Mouse (Mus musculus): ENCODE measurements around the gene Gm21987. TPM values are rescaled to one million over a fixed set of nuclear protein-coding genes. Genes with fewer than 3 reads are reported as not detected.

Gene Gm21987
- polyA plus RNA-seq, 1 experiment from 2014 or later, result not detected

DNA sequence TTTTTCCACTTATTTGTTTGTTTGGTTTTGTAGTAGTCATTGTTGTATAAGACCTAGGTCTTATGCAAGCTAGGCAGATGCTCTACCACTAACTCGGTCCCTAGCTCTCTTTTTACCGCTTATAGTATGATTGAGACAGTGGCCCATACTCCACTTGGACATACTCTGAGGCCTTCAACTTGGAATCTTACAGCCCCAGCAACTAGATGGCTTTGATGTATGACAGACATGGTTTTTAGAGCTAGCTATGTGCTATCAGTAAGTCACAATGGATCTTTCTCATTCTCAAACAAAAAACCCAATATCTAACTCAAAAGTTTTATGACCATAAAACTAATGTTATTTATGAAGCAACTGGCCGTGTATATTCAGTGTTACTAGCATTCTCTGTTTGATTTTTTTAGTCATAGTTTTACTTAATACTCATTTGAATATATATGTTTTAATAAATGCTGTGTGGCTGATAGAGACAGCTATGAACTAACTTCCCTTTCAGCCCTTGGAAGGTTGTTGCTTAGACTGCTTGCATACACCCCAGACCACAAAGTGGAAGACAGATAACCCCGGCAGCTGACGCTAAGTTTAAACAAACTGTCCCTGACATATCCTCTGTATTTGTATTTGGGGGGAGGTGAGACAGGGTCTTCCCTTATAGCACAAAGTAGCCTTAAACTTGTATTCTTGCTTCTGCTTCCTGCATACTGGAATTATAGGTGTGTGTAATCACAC, 7.5 kb downstream of the Gm21987 start:
- no peaks in the 10 kb centered on the region for H3K4me1 ChIP-seq (replicated peaks; ENCODE audit: control insufficient read depth, insufficient read depth, low read length)

DNA sequence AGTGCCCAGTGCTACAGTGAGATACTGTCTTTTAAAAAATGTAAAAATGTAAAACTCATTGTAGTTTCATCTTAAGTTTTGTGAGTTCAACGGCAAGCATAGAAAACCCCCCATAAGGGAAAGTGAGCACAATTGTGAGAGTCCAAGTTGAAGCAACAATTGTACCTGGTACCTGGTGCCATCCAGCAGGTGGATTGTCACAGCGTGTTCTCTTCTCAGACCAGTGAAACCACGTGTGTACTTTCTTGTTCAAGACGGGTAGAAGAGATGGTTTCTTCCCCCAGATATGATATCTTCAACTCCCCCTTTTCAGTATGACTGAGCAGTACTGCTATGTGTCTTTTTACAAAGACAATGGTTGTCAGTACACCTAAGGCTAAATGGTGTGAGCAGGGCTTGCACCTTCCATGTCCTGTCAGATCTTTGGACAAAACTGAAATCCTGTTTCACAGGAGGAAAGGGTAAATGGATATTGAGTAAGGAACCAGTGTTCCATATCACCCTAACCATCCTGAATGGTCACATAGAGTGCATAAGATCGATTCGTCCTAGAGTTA, 11.5 kb downstream of the Gm21987 start:
- H3K36me3 ChIP-seq (replicated peaks; ENCODE audit: control insufficient read depth, insufficient read depth), result 0 out of 2 replicates have a peak, but pooled peaks cover 15% of the 10 kb centered on the region
- no peak overlapping the region for H3K4me2 ChIP-seq (replicated peaks)
- H3K9me3 ChIP-seq (ENCODE audit: control insufficient read depth, low read length), result no peaks in the 10 kb centered on the region
- no peaks in the 10 kb centered on the region for H3K27me3 ChIP-seq (ENCODE audit: control insufficient read depth, insufficient read depth, low read length)
- H3K4me1 ChIP-seq (replicated peaks; ENCODE audit: control insufficient read depth, insufficient read depth, low read length), result no peaks in the 10 kb centered on the region
- 88% methylated on average over 6 of the region's 6 CpGs for WGBS
- no peak overlapping the region for H3K4me3 ChIP-seq (replicated peaks; ENCODE audit: low read length)
- no peak overlapping the region for H3K27ac ChIP-seq
- no peak for DNase-seq (ENCODE audit: low spot score)
- H3K9ac ChIP-seq, result no peak overlapping the region
- no peak for ATAC-seq (ENCODE audit: low FRiP score)

More for the DNA sequence above, 7.5 kb downstream of the Gm21987 start:
- ATAC-seq (ENCODE audit: low FRiP score) (no peak), DNase-seq (ENCODE audit: low spot score) (no peak)
- no peak overlapping the region for H3K4me2 ChIP-seq (replicated peaks)
- H3K4me3 ChIP-seq (replicated peaks; ENCODE audit: low read length), result no peak overlapping the region
- H3K27me3 ChIP-seq (ENCODE audit: control insufficient read depth, insufficient read depth, low read length), result no peaks in the 10 kb centered on the region
- H3K27ac ChIP-seq, result no peak overlapping the region
- H3K9ac ChIP-seq, result no peak overlapping the region
- 93% methylated on average over 5 of the region's 5 CpGs for WGBS
- H3K9me3 ChIP-seq (ENCODE audit: control insufficient read depth, low read length), result no peaks in the 10 kb centered on the region
- peaks cover 43% of the 10 kb centered on the region for H3K36me3 ChIP-seq (replicated peaks; ENCODE audit: control insufficient read depth, insufficient read depth)

DNA sequence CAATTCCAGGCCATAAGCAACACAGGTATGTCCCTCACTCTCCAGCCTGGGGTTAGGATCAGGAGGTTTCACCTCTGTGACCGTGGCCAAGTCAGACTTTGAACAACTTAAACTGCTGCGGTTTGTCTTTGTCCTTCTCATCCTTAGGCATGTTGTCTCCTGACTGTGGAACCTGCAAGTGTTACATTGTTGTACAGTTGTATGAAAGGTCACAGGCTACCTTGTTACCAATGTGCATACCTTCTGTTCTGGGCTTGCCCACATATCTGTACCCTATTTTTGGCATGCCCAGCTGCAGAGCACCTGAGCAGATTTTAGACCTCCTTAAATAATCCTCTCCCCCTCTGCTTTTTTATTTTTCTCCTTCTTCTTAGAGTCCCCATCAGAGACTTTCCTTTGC, 12.4 kb downstream of the Gm21987 start:
- no peak for DNase-seq (ENCODE audit: low spot score)
- 92% methylated on average over 2 of the region's 2 CpGs for WGBS
- H3K27me3 ChIP-seq (ENCODE audit: control insufficient read depth, insufficient read depth, low read length), result no peaks in the 10 kb centered on the region
- H3K4me2 ChIP-seq (replicated peaks), result no peak overlapping the region
- no peak overlapping the region for H3K27ac ChIP-seq
- no peak for ATAC-seq (ENCODE audit: low FRiP score)
- H3K4me3 ChIP-seq (replicated peaks; ENCODE audit: low read length), result no peak overlapping the region
- no peaks in the 10 kb centered on the region for H3K4me1 ChIP-seq (replicated peaks; ENCODE audit: control insufficient read depth, insufficient read depth, low read length)
- H3K9ac ChIP-seq, result no peak overlapping the region
- no peaks in the 10 kb centered on the region for H3K9me3 ChIP-seq (ENCODE audit: control insufficient read depth, low read length)
- H3K36me3 ChIP-seq (replicated peaks; ENCODE audit: control insufficient read depth, insufficient read depth), result 0 out of 2 replicates have a peak, but pooled peaks cover 10% of the 10 kb centered on the region

DNA sequence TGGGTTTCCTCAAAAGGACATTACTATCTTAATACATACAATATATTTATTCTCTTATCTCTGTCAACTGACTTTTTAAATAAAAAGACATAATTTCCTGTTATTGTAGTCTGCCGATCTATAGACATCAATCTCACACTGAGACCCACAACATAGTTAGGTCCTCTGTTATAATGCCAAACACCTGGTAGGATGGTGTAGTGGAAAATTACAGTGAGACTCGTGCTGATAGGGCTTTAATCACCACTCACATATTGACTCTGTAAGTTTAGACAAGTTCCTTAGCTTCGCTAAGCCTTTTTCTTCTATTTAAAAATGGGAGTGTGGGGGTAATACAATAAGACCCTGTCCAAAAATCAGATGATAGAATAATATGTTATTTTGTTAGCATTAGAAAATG, 13.0 kb downstream of the Gm21987 start:
- WGBS, result 86% methylated on average over 3 of the region's 3 CpGs
- DNase-seq (ENCODE audit: low spot score) (no peak), ATAC-seq (ENCODE audit: low FRiP score) (no peak)
- H3K36me3 ChIP-seq (replicated peaks; ENCODE audit: control insufficient read depth, insufficient read depth), result 0 out of 2 replicates have a peak, but pooled peaks cover 6% of the 10 kb centered on the region
- H3K4me3 ChIP-seq (replicated peaks; ENCODE audit: low read length), result no peak overlapping the region
- H3K27me3 ChIP-seq (ENCODE audit: control insufficient read depth, insufficient read depth, low read length), result no peaks in the 10 kb centered on the region
- H3K9me3 ChIP-seq (ENCODE audit: control insufficient read depth, low read length), result no peaks in the 10 kb centered on the region
- no peaks in the 10 kb centered on the region for H3K4me1 ChIP-seq (replicated peaks; ENCODE audit: control insufficient read depth, insufficient read depth, low read length)
- H3K9ac ChIP-seq, result no peak overlapping the region
- no peak overlapping the region for H3K27ac ChIP-seq
- no peak overlapping the region for H3K4me2 ChIP-seq (replicated peaks)

DNA sequence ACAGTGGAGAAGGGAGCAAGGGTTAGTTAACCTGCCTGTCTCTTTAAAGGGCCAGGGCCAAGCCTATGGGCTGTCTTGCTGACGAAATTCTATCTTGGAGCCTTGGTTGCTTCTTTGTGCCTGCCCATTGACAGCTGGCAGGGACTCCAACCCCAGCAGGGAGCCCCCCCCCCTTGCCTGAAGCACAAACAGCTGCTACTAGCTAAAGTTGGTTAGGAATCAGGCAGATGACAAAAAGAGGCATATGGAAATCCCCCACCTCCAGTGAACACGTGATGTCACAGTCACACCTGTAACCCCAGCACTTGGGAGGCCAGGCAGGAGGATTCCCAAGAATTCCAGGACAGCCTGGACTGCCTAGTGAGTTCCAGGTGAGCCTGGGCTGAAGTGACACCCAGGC, 13.5 kb downstream of the Gm21987 start:
- Histone ChIP-seq H3K27ac (no peak overlapping the region), H3K36me3 (replicated peaks; ENCODE audit: control insufficient read depth, insufficient read depth) (0 out of 2 replicates have a peak, but pooled peaks cover 6% of the 10 kb centered on the region), H3K9ac (no peak overlapping the region), H3K4me1 (replicated peaks; ENCODE audit: control insufficient read depth, insufficient read depth, low read length) (no peaks in the 10 kb centered on the region), H3K4me3 (replicated peaks; ENCODE audit: low read length) (no peak overlapping the region), H3K27me3 (ENCODE audit: control insufficient read depth, insufficient read depth, low read length) (no peaks in the 10 kb centered on the region), H3K4me2 (replicated peaks) (no peak overlapping the region), H3K9me3 (ENCODE audit: control insufficient read depth, low read length) (no peaks in the 10 kb centered on the region)
- DNase-seq (ENCODE audit: low spot score) (no peak), ATAC-seq (ENCODE audit: low FRiP score) (no peak)
- 28% methylated on average over 2 of the region's 2 CpGs for WGBS

DNA sequence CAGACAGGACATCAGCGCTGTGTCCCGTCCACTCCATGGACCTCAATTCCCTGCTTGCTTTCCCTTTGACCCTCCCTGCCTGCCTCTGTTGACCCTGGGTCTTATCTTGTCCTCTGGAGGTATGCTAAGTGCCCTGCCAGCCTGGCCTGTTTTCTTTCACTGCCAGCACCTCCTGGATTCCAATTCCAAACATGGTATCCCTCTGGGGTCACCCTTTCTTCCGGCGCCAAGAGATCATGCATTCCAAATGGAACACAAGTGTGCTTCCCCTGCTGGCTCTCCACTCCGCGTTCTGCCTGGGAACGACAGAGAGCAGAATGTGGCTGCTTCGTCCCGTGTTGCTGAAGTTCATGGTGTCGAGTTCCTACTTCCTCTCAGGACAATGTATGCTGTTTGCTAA, 15.1 kb downstream of the Gm21987 start, which contains the start of gene Popdc2:
TSS of gene Popdc2 (plus strand) at position 277 of the 400 bp plus-strand sequence.
- no peak within 1 kb of the TSS for H3K4me2 ChIP-seq (replicated peaks)
- 68% methylated on average over 10 of the region's 10 CpGs for WGBS
- ATAC-seq (ENCODE audit: low FRiP score) (no peak), DNase-seq (ENCODE audit: low spot score) (no peak)
- H3K4me3 ChIP-seq (replicated peaks; ENCODE audit: low read length), result no peak within 1 kb of the TSS
- no peaks in the 10 kb centered on the region for H3K4me1 ChIP-seq (replicated peaks; ENCODE audit: control insufficient read depth, insufficient read depth, low read length)
- no peak within 1 kb of the TSS for H3K9ac ChIP-seq
- no peaks in the 10 kb centered on the region for H3K27me3 ChIP-seq (ENCODE audit: control insufficient read depth, insufficient read depth, low read length)
- H3K27ac ChIP-seq, result no peak within 1 kb of the TSS
- no peaks in the 10 kb centered on the region for H3K9me3 ChIP-seq (ENCODE audit: control insufficient read depth, low read length)
- no peaks in the 10 kb centered on the region for H3K36me3 ChIP-seq (replicated peaks; ENCODE audit: control insufficient read depth, insufficient read depth)

DNA sequence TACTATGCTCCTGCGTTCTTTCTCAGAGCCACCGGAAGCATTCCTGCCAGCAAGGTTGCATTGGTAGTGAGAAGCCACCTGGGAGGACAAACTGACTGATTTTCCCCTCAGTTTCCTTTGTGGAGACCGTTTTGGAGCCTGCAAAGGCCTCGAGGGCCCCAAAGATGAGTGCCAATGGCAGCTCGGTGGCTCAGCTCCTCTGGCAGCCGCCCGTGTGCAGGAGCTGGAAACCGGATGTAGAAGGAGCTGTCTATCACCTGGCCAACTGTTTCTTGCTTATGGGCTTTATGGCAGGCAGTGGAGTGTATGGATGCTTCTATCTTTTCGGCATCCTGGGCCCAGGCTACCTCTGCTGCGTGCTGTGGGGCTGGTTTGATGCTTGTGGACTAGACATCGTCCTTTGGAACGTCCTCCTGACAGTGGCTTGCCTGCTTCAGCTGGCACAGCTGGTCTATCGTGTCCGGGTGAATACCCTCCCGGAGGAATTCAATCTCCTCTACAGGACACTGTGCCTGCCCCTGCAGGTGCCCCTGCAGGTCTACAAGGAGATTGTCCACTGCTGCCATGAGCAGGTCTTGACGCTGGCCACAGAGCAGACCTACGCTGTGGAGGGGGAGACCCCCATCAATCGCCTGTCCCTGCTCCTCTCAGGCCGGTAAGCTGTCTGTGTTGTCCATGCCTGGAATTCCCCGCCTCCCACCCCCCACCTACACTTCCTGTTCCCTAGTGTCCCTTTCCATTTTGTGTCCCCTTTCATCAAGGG, 15.8 kb downstream of the Gm21987 start:
- Histone ChIP-seq H3K9me3 (ENCODE audit: control insufficient read depth, low read length) (no peaks in the 10 kb centered on the region), H3K4me3 (replicated peaks; ENCODE audit: low read length) (no peak overlapping the region), H3K4me1 (replicated peaks; ENCODE audit: control insufficient read depth, insufficient read depth, low read length) (no peaks in the 10 kb centered on the region), H3K27me3 (ENCODE audit: control insufficient read depth, insufficient read depth, low read length) (no peaks in the 10 kb centered on the region), H3K4me2 (replicated peaks) (no peak overlapping the region), H3K27ac (no peak overlapping the region), H3K9ac (no peak overlapping the region), H3K36me3 (replicated peaks; ENCODE audit: control insufficient read depth, insufficient read depth) (no peaks in the 10 kb centered on the region)
- 87% methylated on average over 20 of the region's 20 CpGs for WGBS
- no peak for DNase-seq (ENCODE audit: low spot score)
- no peak for ATAC-seq (ENCODE audit: low FRiP score)

DNA sequence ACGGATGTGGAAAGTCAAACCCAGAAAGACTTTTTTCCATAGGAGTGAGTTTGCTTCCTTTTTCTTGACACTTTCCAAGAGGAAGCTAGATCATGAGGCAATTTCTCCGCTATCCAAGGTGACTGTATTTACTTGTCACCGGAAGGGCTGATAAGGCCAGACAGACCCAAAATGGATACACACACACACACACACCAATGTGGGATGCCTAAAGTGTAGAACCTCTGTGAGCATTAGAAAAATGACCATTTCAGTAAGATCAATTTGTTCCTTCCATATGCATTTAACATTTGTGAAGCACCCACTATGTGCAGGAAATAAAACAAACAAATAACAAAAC, 16.4 kb downstream of the Gm21987 start:
- ATAC-seq (ENCODE audit: low FRiP score) (no peak), DNase-seq (ENCODE audit: low spot score) (no peak)
- Histone ChIP-seq H3K27me3 (ENCODE audit: control insufficient read depth, insufficient read depth, low read length) (no peaks in the 10 kb centered on the region), H3K36me3 (replicated peaks; ENCODE audit: control insufficient read depth, insufficient read depth) (no peaks in the 10 kb centered on the region), H3K27ac (no peak overlapping the region), H3K4me1 (replicated peaks; ENCODE audit: control insufficient read depth, insufficient read depth, low read length) (no peaks in the 10 kb centered on the region), H3K4me2 (replicated peaks) (no peak overlapping the region), H3K9ac (no peak overlapping the region), H3K9me3 (ENCODE audit: control insufficient read depth, low read length) (no peaks in the 10 kb centered on the region), H3K4me3 (replicated peaks; ENCODE audit: low read length) (no peak overlapping the region)
- 89% methylated on average over 3 of the region's 3 CpGs for WGBS

DNA sequence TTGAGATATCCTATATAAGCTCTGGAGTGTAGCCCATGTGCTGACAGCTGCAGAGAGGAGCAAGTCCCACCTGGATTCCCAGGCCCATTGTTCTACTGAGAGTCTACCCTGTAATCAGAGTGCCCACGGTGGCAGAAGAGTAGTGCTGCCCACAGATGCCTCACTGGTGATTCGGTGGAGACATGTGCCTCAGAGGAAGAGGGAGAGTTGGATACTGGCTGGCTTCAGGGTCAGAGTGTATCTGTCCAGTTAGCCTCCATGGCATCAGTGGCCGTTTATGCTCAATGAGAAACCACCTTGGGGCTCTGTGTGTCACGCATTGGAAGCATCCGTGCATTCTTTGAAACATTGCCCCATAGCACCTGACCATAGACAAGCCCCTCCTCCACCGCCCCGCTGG, 16.8 kb downstream of the Gm21987 start:
- H3K27ac ChIP-seq, result no peak overlapping the region
- no peak for ATAC-seq (ENCODE audit: low FRiP score)
- no peaks in the 10 kb centered on the region for H3K36me3 ChIP-seq (replicated peaks; ENCODE audit: control insufficient read depth, insufficient read depth)
- 91% methylated on average over 7 of the region's 7 CpGs for WGBS
- no peak overlapping the region for H3K4me3 ChIP-seq (replicated peaks; ENCODE audit: low read length)
- H3K27me3 ChIP-seq (ENCODE audit: control insufficient read depth, insufficient read depth, low read length), result no peaks in the 10 kb centered on the region
- no peak overlapping the region for H3K4me2 ChIP-seq (replicated peaks)
- DNase-seq (ENCODE audit: low spot score), result no peak
- no peaks in the 10 kb centered on the region for H3K4me1 ChIP-seq (replicated peaks; ENCODE audit: control insufficient read depth, insufficient read depth, low read length)
- no peaks in the 10 kb centered on the region for H3K9me3 ChIP-seq (ENCODE audit: control insufficient read depth, low read length)
- H3K9ac ChIP-seq, result no peak overlapping the region
